Mouse (Mus musculus) mesoderm, embryonic 11.5 days (tissue): ENCODE results near the gene Insm2.
"Not testable (repeated sequence)": the region's sequence is repeated elsewhere in the genome, so short reads cannot be mapped to it uniquely, and the experiment has no call there.

ENCODE experiments used
- DNase-seq: peaks from one replicate; pipeline ENCODE4 v3.0.0-alpha.2; 2012; ENCODE audit warnings: low read depth, low spot score

Gene Insm2

DNA sequence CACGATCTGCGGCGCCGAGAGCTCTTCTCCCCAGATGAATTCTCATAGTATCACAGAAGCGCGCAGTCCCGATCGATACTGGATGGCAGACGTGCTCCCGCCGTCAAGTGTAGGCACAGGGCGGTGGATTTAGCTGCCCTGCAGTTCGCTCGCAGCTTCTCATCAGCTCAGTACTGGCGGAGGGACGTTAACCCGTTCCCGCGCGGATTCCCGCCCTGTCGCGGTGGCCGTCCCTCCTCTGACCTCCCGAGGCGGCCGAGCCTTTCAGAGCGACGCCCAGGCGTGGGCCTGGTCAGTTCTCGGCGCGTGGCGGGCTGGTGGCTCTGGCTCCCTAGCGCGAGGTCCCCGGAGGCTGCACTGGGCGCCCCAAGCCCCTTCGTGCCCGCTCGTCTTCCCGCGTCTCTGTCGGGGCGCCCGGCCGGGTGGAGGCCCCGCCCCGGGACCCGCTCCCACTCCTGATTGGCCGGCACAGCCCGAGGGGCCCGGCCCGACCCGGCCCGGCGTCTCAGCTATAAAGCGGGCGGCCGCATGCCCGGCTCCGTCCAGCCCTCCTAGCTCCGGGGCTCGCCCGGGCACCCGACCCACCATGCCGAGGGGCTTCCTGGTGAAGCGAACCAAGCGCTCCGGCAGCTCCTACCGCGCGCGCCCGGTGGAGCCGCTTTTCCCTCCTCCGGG lies at the start of gene Insm2:
Insm2 (plus strand) TSS at position 541 of the 675 bp plus-strand sequence.
- no peak for DNase-seq

DNA sequence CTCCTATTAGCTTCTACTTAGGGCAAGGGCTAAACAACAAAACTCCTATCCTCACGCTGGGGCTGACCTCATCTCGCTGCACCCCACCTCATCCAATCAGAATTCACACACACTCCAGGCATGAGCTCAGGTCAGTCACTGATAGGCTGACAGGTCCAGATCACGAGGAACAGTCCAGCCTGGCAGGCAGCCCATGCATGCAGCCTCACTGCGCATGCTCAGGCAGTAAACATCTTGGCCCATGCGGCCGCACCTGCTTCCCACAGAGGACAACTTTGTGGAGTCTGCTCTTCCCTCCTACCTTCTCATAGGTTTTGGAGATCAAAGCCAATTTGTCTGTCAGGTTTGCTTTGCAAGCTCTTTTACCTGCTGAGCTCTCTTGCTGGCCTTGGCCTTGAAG lies 44.3 kb upstream of the Insm2 start:
- DNase-seq, result not testable (repeated sequence)

DNA sequence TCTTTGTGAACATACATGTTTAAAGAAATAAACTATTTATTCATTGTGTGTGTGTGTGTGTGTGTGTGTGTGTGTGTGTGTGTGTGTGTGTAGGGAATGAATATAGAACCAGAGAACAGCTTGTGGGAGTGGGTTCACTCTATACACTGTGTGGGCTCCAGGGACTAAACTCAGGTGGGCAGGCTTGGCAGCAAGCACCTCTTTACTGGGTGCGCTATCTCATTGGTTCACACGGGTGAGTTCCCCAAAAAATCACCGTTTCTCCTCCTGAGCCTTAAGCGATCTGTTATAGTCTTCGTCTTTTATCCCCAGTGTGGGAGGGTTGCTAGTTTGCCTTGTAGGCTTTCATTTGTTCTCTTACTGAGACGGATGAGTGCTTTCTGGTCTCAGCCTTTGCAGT lies 41.4 kb upstream of the Insm2 start:
- no peak for DNase-seq

DNA sequence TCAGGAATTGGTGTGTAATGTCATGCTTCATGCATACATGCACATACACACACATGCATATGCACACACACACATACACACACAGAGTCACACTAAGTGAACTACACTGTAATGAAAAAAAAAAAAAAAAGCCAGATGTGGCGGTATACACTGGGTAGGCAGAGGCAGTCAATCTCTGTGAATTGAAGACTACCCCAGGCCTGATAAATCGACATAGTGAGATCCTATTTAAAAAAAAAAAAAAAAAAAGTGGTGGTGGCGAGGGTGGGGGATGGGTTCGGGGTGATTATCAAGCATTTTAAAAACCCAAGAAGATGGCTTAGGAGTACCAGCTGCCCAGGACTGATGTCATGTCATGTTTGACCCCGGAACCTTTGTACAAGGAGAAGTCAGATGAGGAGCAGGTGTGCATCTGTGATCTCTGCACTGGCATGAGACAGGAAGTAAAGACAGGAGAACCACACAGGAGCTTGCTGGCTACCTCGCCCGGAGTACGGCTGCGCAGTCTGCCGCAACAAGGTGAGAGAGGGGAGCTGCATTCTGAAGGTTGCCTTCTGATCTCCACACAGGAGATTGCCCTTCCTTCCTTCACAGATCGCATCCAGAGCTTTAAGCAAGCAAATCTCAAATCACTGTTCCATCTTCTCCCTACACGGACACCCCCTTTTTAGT lies 39.9 kb upstream of the Insm2 start:
- no peak for DNase-seq

DNA sequence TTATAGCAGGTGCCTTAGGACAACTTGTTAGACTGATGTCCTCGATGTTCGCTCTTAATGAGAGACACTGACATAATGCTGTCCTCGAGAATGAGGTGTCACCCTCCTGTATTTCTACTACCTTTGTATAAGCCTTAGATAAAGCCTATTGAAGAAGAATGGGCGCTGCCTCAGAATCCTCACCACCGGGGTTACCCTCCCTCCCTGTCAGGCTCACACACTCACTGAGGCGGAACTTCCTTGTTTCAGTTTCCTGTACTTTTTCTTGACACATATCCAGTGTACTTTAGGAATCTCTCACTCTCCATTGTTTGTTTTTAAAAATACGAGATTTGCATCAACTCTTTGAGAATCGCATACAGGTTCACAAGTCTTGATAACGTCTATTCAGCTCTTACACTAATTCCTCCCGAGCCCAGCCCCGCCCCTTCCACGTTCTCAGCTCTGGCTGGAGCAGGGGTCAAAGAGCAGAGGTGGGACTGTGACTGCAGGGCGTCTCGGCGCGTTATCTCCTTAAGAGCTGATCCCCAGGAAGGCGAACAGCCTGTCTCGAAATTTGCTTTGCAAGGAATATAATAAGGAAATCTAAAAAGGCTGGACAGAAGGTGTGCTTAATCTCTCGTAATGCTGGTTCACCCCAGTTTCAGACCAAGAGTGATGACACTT lies 39.1 kb upstream of the Insm2 start:
- DNase-seq, result no peak

DNA sequence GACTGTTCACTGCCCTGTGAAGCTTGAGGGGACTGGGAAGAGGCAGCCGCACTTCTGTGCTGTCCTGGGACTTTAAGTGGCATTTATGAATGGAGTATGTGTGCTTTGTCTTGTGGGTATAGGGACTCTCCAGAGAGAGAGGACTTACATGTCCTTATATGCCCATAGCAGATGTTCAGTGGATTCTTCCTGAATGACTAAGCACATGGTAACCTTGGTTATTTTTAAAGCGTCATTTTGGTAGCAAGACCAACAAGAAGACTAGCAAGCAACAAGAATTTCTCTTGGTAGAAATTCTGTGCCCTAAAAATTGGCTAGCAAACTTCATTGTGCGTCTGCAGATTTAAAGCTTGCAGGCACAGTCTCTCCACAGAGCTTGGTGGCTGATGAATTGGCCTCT lies 35.5 kb upstream of the Insm2 start:
- DNase-seq, result no peak

DNA sequence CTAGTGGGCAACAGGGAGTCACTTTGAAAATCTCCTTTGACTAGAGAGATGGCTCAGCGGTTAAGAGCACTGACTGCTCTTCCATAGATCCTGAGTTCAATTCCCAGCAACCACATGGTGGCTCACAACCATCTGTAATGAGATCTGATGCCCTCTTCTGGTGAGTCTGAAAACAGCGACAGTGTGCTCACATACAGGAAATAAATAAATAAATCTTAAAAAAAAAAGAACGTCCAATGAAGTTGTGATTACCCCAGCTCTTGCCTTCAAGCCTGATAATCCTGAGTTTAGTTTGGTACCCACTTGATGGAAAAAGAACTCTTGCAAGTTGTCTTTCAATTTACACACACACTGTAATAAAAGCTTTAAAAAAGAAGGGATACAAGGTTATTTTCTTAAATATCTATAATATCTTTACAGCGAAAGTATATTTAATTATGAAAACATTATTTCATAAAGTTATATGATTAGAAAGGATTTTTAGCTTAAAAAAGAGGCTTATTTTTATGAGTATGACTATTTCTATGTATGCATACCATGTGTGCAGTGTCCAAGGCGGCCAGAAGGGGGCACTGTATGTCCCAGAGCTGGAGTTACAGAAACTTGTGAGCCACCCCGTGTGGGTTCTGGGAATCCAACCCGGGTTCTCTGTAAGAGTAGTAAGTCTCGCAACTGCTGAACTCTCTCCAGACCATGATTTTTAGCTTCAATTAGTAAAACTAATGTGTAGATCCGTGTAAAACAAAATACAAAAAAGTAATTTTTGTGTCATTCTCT lies 34.9 kb upstream of the Insm2 start:
- DNase-seq, result no peak

DNA sequence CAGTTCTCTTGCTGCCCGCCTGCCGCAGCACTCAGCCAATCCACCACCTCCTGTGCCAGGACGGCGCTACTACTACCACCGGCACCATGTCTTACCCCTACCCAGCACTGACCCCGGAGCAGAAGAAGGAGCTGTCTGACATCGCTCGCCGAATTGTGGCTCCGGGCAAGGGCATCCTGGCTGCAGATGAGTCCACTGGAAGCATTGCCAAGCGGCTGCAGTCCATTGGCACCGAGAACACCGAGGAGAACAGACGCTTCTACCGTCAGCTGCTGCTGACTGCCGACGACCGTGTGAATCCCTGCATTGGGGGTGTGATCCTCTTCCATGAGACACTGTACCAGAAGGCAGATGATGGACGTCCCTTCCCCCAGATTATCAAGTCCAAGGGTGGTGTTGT lies 34.0 kb upstream of the Insm2 start, which contains the start of gene Aldoart2:
Aldoart2 (plus strand) TSS at position 34 of the 400 bp plus-strand sequence.
- DNase-seq, result no peak

DNA sequence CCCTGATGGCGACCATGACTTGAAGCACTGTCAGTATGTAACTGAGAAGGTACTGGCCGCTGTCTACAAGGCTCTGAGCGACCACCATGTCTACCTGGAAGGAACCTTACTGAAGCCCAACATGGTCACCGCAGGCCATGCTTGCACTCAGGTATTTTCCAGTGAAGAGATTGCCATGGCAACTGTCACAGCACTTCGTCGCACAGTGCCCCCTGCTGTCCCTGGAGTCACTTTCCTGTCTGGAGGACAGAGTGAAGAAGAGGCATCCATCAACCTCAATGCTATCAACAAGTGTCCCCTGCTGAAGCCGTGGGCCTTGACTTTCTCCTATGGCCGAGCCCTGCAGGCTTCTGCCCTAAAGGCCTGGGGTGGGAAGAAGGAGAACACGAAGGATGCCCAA lies 33.4 kb upstream of the Insm2 start:
- DNase-seq, result no peak

DNA sequence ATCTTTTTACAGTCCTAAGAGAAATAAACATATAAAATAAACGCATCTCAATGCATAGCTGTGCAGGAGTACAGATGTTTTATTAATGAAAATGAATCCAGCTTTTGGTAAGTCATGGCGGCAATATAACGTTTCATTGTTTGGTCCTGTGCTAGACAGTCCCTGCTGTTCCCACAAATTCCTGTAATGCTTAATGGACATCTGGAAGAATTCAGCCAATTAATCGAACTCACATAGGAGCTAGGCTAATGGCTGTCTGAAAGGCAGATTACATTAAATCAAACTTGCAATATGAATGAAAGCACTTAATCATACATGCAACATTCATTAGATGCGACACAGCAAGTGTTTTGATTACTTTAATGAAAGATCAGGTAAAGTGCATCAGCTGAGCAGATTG lies 32.4 kb upstream of the Insm2 start:
- DNase-seq, result no peak

DNA sequence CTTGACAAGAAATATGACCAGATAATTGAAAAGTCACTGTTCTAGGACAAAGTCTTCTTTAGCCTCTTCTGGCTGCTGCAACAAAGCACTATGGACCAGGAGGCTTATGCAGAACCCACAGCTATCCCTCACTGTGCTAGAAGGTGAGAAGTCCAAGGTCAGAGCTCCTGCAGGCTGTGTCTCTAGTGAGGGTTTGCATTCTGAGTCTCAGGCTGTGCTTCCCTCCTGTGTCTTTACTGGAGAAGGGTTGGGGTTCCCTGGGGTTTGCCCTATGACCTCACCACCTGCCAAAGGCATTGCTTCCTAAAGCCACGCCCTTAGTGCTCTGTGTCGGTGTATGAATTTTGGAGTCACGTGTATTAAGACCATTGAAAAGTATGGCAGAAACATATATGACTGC lies 30.8 kb upstream of the Insm2 start:
- no peak for DNase-seq

DNA sequence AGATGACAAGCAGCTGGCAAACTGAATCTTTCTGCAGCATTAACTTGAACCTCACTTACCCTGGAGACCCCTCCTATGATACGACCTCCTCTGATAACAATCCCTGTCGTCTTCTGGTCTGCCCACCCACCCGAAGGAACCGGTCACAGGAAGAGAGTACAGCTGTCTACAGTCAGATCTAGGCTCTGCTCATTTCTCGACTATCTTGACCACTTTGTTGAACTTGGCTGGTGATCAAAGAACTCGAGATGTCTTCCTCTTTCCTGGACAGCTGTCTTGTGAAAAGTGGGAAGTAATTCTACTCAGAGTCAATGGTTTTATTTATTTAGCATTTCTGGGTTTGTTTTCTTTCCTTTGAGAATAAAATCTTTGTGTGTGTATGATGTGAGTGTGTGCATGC lies 29.6 kb upstream of the Insm2 start:
- DNase-seq, result no peak

DNA sequence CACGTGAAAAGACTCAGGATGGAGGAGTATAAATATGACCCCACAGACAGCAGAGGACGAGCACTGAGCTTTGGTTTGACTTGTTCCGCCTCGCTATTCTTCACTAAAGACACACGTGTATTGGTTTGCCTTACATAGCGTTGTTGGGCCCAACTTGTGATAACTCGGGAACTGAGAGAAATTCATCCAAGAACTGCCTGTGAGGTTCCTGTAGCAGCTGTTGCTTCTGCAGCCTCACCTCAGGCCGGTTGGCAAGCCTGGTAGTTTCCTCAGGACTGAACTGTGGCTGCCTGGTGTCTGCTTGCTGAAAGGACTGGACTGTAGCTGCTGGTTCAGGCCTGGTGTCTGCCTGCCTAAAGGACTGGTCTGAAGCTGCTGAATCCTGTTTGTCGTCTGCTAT lies 28.6 kb upstream of the Insm2 start:
- no peak for DNase-seq

DNA sequence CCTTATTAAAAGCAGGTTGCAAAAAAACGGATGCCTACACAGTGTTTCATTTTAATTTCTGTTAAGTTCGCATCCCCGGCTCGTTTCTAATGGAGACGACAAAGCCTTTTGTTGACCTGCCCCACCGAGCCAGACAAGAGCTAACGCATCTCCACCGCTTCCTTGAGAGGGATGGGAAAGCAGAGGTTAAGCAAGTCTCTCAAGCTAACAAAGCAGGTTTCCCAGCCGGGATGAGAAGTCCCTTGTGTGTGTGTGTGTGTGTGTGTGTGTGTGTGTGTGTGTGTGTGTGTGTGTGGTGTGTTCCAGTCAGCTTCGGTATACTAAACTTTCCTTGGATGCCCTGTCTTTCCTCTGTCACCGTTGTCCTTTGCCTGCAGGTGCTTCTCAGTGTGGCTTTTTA lies 28.0 kb upstream of the Insm2 start:
- DNase-seq, result no peak

DNA sequence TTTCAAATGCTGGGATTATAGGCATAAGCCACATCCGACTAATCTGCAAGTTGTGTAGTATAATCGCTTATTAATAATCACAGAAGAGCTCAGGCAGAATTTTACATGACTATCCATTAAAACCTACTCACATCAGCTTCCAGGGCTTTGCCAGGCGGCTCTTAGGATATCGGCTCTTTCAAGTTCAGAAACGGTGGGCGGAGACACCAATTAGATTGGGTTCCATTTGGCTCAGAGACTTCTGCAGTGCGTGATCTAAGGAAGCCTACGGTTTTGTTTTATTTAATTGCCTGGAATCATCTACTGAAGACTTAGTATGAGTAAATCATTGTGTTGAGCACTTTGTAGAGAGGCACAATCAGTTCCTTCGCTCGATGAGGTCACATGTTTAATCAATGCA lies 27.6 kb upstream of the Insm2 start:
- no peak for DNase-seq

DNA sequence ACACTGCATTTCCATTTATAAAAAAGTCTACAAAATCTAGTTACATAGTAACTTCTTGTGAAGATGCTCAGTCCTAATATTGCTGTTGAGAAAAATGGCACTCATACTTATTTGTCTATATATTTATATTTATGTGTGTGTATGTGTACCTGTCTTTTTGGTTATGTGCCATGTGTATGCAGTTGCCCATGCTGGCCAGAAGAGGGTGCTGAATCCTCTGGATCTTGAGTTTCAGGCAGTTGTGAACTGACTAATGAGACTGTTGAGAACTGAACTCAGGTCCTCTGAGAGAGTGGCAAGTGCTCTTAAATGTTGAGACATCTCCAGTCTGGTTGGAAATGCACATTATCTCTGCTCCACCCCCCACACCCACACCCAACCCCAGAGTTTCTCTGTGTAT lies 26.1 kb upstream of the Insm2 start:
- DNase-seq, result no peak

DNA sequence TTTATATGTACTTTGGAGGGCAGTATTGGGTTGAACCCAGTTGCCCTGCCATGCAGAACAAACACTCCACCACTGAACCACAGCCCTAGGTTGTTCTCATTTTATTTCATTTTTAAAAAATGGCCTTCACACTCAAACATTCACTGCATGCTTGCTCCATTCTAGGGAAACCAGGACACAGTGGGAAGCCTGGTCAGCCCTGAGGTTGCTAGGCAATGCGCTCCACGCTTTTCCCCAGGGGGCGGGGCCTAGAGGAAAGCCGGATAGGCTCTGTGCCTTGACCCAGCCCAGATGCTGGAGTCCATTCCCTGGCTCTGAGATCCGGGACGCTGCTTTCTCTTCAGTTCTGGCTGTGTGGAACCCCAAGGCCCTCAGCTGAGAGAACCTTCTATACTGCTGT lies 25.4 kb upstream of the Insm2 start:
- DNase-seq, result peak; percentile 64

DNA sequence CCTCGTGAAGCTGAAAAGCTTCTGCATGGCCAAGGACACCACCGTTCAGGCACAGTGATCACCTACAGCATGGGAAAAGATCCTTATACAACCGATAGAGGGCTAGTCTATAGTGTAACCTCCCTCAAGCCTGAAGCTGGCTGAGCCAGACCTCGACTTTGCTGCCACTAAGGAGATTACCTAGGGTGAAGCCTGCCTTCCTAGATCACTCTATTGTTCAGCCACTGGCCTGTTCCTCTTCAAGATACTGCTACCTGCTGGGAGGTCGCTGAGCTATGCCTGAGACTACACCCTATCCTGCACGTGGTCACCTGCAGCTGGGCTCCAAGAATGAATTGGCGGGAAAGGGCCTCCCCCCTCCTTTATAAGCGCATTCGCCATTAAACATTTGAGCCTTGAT lies 12.3 kb upstream of the Insm2 start:
- DNase-seq, result not testable (repeated sequence)

DNA sequence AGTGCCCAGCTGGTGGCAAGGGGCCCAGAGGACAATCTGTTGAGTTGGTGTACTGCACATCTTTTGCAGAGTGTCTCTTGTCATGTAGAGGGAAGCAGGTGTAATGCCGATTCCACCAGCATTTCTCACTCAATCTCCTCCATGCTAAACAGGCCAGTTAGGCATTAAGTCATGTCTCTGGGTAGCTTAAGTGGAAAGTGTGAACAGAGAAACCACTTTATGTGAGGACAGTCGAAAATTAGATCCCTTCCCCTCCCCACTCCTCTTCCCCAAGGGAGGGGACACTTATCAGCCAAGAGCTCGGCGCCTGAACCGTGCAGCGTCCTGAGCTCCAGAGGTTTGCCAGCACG lies 715 bp upstream of the Insm2 start:
- no peak for DNase-seq

DNA sequence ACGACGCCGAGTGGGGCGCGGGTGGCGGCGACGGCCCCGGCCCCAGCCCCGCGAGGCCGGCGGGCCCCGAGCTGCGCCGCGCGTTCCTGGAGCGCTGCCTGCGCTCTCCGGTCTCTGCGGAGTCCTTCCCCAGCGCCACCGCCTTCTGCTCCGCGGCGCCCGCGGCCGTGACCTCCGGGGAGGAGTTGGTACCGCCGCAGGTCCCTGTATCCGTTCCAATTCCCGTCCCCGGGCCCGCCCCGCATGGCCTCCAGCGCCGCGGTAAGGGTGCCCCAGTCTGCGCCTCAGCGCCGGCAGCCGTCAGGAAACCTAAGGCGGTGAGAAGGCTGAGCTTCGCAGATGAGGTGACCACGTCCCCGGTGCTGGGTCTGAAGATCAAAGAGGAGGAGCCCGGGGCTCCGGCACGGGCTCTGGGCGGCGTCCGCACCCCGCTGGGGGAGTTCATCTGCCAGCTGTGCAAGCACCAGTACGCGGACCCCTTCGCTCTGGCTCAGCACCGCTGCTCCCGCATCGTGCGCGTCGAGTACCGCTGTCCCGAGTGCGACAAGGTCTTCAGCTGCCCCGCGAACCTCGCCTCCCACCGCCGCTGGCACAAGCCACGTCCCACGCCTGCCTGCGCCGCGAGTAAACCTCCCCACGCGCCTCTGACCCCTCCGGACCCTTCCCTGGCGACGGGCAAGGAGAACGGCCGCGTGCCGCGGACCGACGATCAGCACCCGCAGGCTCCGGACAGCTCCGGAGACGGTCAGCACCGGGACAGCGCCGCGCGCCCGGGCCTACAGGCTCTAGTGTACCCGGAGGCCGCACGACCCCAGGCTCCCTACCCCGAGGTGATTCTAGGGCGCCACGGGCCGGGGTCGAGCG lies 644 bp downstream of the Insm2 start:
- peak; percentile 82 for DNase-seq

DNA sequence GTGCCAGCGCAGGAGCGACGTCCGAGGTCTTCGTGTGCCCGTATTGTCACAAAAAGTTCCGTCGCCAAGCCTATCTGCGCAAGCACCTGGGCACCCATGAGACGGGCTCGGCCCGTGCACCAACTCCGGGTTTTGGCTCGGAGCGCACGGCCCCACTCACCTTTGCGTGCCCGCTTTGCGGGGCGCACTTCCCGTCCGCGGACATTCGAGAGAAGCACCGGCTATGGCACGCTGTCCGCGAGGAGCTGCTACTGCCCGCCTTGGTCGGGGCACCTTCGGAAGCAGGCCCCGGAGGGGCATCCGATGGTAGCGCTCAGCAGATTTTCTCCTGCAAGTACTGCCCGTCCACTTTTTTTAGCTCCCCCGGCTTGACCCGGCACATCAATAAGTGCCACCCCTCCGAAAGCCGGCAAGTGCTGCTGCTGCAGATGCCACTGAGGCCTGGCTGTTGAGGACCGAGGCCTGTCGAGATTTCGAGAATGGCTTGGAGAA lies 1.3 kb downstream of the Insm2 start:
- no peak for DNase-seq
